Mouse (Mus musculus) MEL (cell line): ENCODE data around the gene Ccnk. TPM values are rescaled to one million over a fixed set of nuclear protein-coding genes. Genes with fewer than 3 reads are reported as not detected.
A peak's percentile ranks its signal among the peaks of the same experiment; 100 is the strongest.

ENCODE experiments used
- DNase-seq: peaks from one replicate; pipeline ENCODE4 v3.0.0; 2011; ENCODE audit warnings: low read depth, low spot score
- H3K27ac ChIP-seq: 2 replicates; pipeline ENCODE4 v1.5.1; 2012; ENCODE audit warnings: low read depth, mild to moderate bottlenecking, control low read depth, low read length, moderate library complexity; ENCODE audit not compliant: control insufficient read depth
- H3K27me3 ChIP-seq, 2 experiments: fragments of 150-350 bp in 1 of 2; sonication (generic) in 1 of 2; 2 replicates each; pipeline ENCODE4 v1.6.1; 2012; ENCODE audit warnings: low read length in 2 of 2, mild to moderate bottlenecking in 2 of 2, improper control_type of control experiment in 1 of 2, moderate library complexity in 1 of 2; ENCODE audit not compliant: insufficient read depth in 2 of 2, control insufficient read depth in 1 of 2
- H3K36me3 ChIP-seq, 2 experiments: 2 replicates each; pipeline ENCODE4 v1.6.1; 2012 to 2014; ENCODE audit warnings: low read length in 2 of 2, improper control_type of control experiment in 1 of 2, inconsistent platforms in 1 of 2, mild to moderate bottlenecking in 1 of 2; ENCODE audit not compliant: insufficient read depth in 2 of 2, control insufficient read depth in 1 of 2
- H3K4me1 ChIP-seq, 2 experiments: fragments of 150-350 bp in 1 of 2; sonication (generic) in 1 of 2; 2 replicates each; pipeline ENCODE4 v1.6.1; 2012; ENCODE audit warnings: low read length in 2 of 2, improper control_type of control experiment in 1 of 2, mild to moderate bottlenecking in 1 of 2; ENCODE audit not compliant: insufficient read depth in 2 of 2, control insufficient read depth in 1 of 2
- H3K4me3 ChIP-seq, 2 experiments: fragments of 150-350 bp in 1 of 2; sonication (generic) in 1 of 2; 2 replicates each; pipeline ENCODE4 v1.5.1; 2012; ENCODE audit warnings: low read depth in 2 of 2, low read length in 2 of 2, mild to moderate bottlenecking in 2 of 2, moderate library complexity in 2 of 2, control low read depth in 1 of 2, improper control_type of control experiment in 1 of 2; ENCODE audit not compliant: control insufficient read depth in 1 of 2, insufficient read depth in 1 of 2
- H3K79me2 ChIP-seq: 2 replicates; pipeline ENCODE4 v1.6.1; 2012; ENCODE audit warnings: mild to moderate bottlenecking, low read length, moderate library complexity; ENCODE audit not compliant: control insufficient read depth, poor library complexity, insufficient read depth
- H3K9ac ChIP-seq: 2 replicates; pipeline ENCODE4 v1.6.1; 2012; ENCODE audit warnings: low read depth, mild to moderate bottlenecking, control low read depth, low read length, moderate library complexity; ENCODE audit not compliant: control insufficient read depth, poor library complexity, severe bottlenecking
- H3K9me3 ChIP-seq: fragments of 150-350 bp; sonication (generic); replicated peaks from 2 replicates; pipeline ENCODE4 v1.6.1; 2012; ENCODE audit warnings: mild to moderate bottlenecking, low read length, improper control_type of control experiment, moderate library complexity; ENCODE audit not compliant: insufficient read depth
- CHD1 ChIP-seq: IDR thresholded peaks from 2 replicates; pipeline ENCODE4 v1.6.1; 2012; ENCODE audit warnings: low read depth, mild to moderate bottlenecking, inconsistent platforms, low read length, improper control_type of control experiment
- CHD2 ChIP-seq: IDR thresholded peaks from 2 replicates; pipeline ENCODE4 v1.6.1; 2011; ENCODE audit warnings: low read length, improper control_type of control experiment
- CTCF ChIP-seq, 3 experiments: IDR thresholded peaks in 2 of 3; conservative IDR thresholded peaks in 1 of 3; 2 replicates each; pipeline ENCODE4 v1.5.1; 2011 to 2012; ENCODE audit warnings: low read length in 3 of 3, low read depth in 2 of 3, mild to moderate bottlenecking in 2 of 3, improper control_type of control experiment in 1 of 3, inconsistent platforms in 1 of 3, mixed read lengths in 1 of 3, moderate library complexity in 1 of 3; ENCODE audit not compliant: control insufficient read depth in 1 of 3, insufficient read depth in 1 of 3, poor library complexity in 1 of 3, severe bottlenecking in 1 of 3
- EP300 ChIP-seq, 2 experiments: IDR thresholded peaks; 2 replicates each; pipeline ENCODE4 v1.6.1; 2011; ENCODE audit warnings: improper control_type of control experiment in 2 of 2, low read length in 2 of 2, low read depth in 1 of 2, mild to moderate bottlenecking in 1 of 2
- ETS1 ChIP-seq: IDR thresholded peaks from 2 replicates; pipeline ENCODE4 v1.6.1; 2012; ENCODE audit warnings: low read depth, mild to moderate bottlenecking, inconsistent platforms, low read length, improper control_type of control experiment, moderate library complexity
- GABPA ChIP-seq: IDR thresholded peaks from 2 replicates; pipeline ENCODE4 v1.6.1; 2012; ENCODE audit warnings: low read depth, mild to moderate bottlenecking, inconsistent platforms, low read length, improper control_type of control experiment, moderate library complexity
- HCFC1 ChIP-seq: IDR thresholded peaks from 2 replicates; pipeline ENCODE4 v1.6.1; 2012; ENCODE audit warnings: low read depth, mild to moderate bottlenecking, inconsistent platforms, low read length, improper control_type of control experiment, moderate library complexity
- KAT2A ChIP-seq: conservative IDR thresholded peaks from 2 replicates; pipeline ENCODE4 v1.6.1; 2012; ENCODE audit warnings: low read depth, low read length, improper control_type of control experiment, inconsistent platforms
- MEF2A ChIP-seq: IDR thresholded peaks from 2 replicates; pipeline ENCODE4 v1.6.1; 2014; ENCODE audit warnings: low read depth, mild to moderate bottlenecking, inconsistent platforms, low read length, improper control_type of control experiment; ENCODE audit not compliant: poor library complexity, insufficient replicate concordance, severe bottlenecking; ENCODE audit errors: extremely low read depth
- MYB ChIP-seq: IDR thresholded peaks from 2 replicates; pipeline ENCODE4 v1.6.1; 2011; ENCODE audit warnings: mild to moderate bottlenecking, low read depth, low read length, improper control_type of control experiment
- POLR2A ChIP-seq, 2 experiments: IDR thresholded peaks; 2 replicates each; pipeline ENCODE4 v1.6.1; 2011 to 2012; ENCODE audit warnings: low read length in 2 of 2, mild to moderate bottlenecking in 2 of 2, control low read depth in 1 of 2, improper control_type of control experiment in 1 of 2, low read depth in 1 of 2, moderate library complexity in 1 of 2; ENCODE audit not compliant: control insufficient read depth in 1 of 2, insufficient read depth in 1 of 2, poor library complexity in 1 of 2
- SIN3A ChIP-seq: IDR thresholded peaks from 2 replicates; pipeline ENCODE4 v1.6.1; 2012; ENCODE audit warnings: low read length, improper control_type of control experiment, inconsistent platforms
- SMC3 ChIP-seq: IDR thresholded peaks from 2 replicates; pipeline ENCODE4 v1.6.1; 2011; ENCODE audit warnings: low read depth, low read length, improper control_type of control experiment
- TAL1 ChIP-seq: IDR thresholded peaks from 2 replicates; pipeline ENCODE4 v1.6.1; 2012; ENCODE audit warnings: mild to moderate bottlenecking, inconsistent platforms, low read length, moderate library complexity, mixed read lengths
- TBP ChIP-seq: IDR thresholded peaks from 2 replicates; pipeline ENCODE4 v1.8.0; 2011; ENCODE audit warnings: low read depth, low read length, improper control_type of control experiment
- ZC3H11A ChIP-seq: IDR thresholded peaks from 2 replicates; pipeline ENCODE4 v1.6.1; 2012; ENCODE audit warnings: low read depth, mild to moderate bottlenecking, inconsistent platforms, low read length, improper control_type of control experiment
- ZKSCAN1 ChIP-seq: IDR thresholded peaks from 2 replicates; pipeline ENCODE4 v1.6.1; 2012; ENCODE audit warnings: low read depth, mild to moderate bottlenecking, inconsistent platforms, low read length, improper control_type of control experiment, moderate library complexity
- ZMIZ1 ChIP-seq: IDR thresholded peaks from 2 replicates; pipeline ENCODE4 v1.6.1; 2012; ENCODE audit warnings: low read depth, mild to moderate bottlenecking, inconsistent platforms, low read length, improper control_type of control experiment, moderate library complexity
- ZNF384 ChIP-seq: IDR thresholded peaks from 2 replicates; pipeline ENCODE4 v1.6.1; 2012; ENCODE audit warnings: low read depth, mild to moderate bottlenecking, inconsistent platforms, low read length, improper control_type of control experiment
- polyA plus RNA-seq, 2 experiments: library from polyadenylated mRNA; stranded (reverse) in 1 of 2; unstranded in 1 of 2; fragments of >175 nt in 1 of 2; fragments of >200 nt in 1 of 2; gene quantifications; 2 replicates each; pipeline versions ENCODE4 v1.2.1 to v1.2.4; 2012; ENCODE audit warnings: low replicate concordance in 2 of 2, low read depth in 1 of 2; ENCODE audit not compliant: insufficient read length in 2 of 2, insufficient read depth in 1 of 2, missing spikeins in 1 of 2
- total RNA-seq: library from RNA; depleted of rRNA; stranded (reverse); fragments of 300-350 nt; gene quantifications from 2 replicates; pipeline ENCODE4 v1.2.3, GENCODE M21; 2012

Ccnk gene
- total and polyA plus RNA-seq, 3 experiments, result 7.6 to 69.6 (median 62.8) TPM

DNA sequence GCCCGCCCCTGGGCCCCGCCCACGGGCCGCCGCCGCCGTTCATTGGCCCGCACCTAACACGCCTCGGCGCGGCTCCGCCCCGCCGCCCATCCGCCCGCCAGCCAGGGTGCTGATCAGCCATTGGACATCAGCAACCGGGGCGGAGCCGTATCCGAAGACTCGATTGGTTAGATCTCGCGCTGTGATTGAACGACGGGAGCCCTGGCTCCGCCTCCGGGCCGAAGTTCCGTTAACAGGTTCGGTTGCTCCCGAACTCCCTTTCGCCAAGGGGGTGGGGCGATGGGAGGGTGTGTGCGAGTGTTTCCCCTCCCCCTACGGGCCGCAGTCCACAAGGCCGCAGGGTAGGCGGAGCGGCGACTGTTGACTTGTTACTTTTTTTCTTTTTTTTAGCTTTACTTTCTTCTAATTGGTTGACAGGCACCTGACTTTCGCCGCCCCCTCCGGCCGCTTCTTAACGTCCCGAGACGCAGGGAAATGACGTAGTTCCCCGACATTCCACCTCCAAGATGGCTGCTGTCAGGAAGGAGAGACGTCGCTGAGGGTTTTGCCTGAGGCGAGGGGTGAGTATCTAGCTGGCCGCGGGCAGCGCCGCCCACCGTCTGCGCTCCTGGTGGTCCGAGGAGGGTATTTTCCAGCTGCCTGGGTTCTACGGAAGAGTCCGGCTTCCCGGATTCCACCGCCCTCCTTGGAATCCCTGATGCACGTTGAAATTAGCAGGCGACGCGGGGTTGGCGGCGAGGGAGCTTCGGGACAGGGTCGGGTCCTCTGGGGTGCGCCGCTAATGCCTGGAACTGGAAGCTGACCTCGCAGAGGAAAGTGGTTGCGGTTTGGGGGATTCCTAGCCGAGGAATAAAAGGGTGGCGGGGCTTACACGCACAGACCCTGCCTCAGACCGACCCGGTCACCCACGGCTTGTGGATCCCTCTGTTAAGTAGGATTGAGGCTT lies at the start of gene Ccnk (continued):
- TF ChIP-seq TBP (peak; percentile 94), ZNF384 (peak; percentile 99), CHD2 (peak; percentile 53), ZMIZ1 (no peak), ETS1 (0 out of 2 replicates have a peak, but pooled peaks have one; percentile 38)

DNA sequence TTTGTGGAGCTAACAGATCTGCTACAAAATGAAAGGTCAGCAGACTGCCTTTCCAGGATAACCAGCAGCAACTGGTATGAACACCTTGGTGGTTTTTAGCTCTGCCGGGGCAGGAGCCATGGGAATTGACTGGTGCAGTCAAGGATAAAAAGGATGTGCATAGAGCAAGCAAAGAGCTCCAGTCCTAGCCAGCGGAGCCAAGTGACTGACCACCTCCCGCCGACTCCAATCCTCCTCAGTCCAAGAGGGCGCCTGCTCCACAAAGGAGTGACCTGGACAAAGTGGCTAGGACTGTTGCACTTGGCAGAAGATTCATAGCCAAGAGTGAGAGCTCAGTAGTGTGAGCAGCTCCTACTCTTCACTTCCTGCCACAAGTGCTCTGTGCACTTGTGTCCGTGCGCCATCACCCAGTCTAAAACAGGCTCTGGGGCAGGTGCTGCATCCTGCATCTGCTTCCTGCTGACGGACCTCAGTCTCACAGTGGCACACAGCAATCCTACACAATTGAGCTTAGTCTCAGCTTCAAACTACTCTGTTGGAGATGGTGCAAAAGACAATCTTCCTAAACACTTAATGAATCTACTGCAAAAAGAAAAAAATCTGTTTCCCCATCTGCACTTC lies 46.8 kb upstream of the Ccnk start:
- Histone ChIP-seq H3K79me2 (no peaks in the 10 kb centered on the region), H3K36me3 (peaks cover 0 to 7% of the 10 kb centered on the region in 2 experiments; a peak in 2 of 4 replicates), H3K9me3 (no peaks in the 10 kb centered on the region), H3K4me3 (no peak overlapping the region), H3K4me1 (no peaks in the 10 kb centered on the region), H3K27ac (no peak overlapping the region), H3K9ac (no peak overlapping the region), H3K27me3 (no peaks in the 10 kb centered on the region)
- TF ChIP-seq SIN3A, result no peak
- no peak for TF ChIP-seq ZC3H11A
- no peak for DNase-seq

DNA sequence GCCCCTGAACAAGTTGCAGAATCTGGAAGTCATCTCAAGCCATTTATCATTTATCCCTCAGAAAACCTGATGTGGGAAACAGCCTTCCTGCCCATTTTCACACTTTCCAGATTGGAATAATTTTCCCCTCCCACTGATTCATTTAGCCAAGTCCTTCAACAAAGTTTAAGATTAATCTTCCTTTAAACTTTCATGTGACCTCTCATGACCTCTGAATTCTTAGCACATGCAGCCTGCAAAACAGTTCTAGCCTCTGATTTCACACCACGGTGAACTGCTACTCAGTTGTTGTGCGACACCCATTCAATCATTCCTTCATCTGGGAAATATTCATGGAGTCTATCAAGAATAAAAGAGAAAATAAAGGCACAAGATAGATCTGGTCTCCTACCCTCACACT lies 46.2 kb upstream of the Ccnk start:
- Histone ChIP-seq H3K27ac (no peak overlapping the region), H3K9me3 (no peaks in the 10 kb centered on the region)
- TF ChIP-seq ZKSCAN1, result no peak
- TF ChIP-seq CTCF (IDR thresholded peaks at IDR 0.05 in 2 of 3, conservative IDR thresholded peaks at IDR 0.05 in 1 of 3; ENCODE audit: control insufficient read depth in 1 of 3, insufficient read depth in 1 of 3, low read depth in 2 of 3, low read length in 3 of 3, poor library complexity in 1 of 3, severe bottlenecking in 1 of 3), result no peak
- no peak for TF ChIP-seq MYB
- TF ChIP-seq HCFC1, result no peak
- no peak for TF ChIP-seq GABPA
- no peak for TF ChIP-seq EP300 (IDR thresholded peaks at IDR 0.05; ENCODE audit: low read depth in 1 of 2, low read length in 2 of 2)
- no peak for TF ChIP-seq SMC3
- no peak for TF ChIP-seq KAT2A
- no peak for TF ChIP-seq MEF2A
- TF ChIP-seq POLR2A (IDR thresholded peaks at IDR 0.05; ENCODE audit: control insufficient read depth in 1 of 2, insufficient read depth in 1 of 2, low read depth in 1 of 2, low read length in 2 of 2, poor library complexity in 1 of 2), result no peak
- TF ChIP-seq TAL1, result no peak
- TF ChIP-seq CHD1, result no peak
- TF ChIP-seq, all 39 proteins: peak for 0
- Histone ChIP-seq H3K9ac (no peak overlapping the region), H3K79me2 (no peaks in the 10 kb centered on the region), H3K4me1 (no peaks in the 10 kb centered on the region), H3K27me3 (no peaks in the 10 kb centered on the region), H3K36me3 (peaks cover 0 to 8% of the 10 kb centered on the region in 2 experiments; a peak in 2 of 4 replicates), H3K4me3 (no peak overlapping the region)
- no peak for DNase-seq
